Mouse (Mus musculus) kidney, adult 11 months (tissue): Measurements from ENCODE around the gene Olfr65.

Experiments
- DNase-seq: peaks from one replicate; pipeline ENCODE4 v3.0.0; 2022

Olfr65 gene

GRCm38 (mm10) chr7:103903187-103903586, at the start of gene Olfr65:
Olfr65 (plus strand) TSS chr7:103903487.
- DNase-seq: no peak

GRCm38 (mm10) chr7:103854669-103855068, 48.6 kb upstream of the Olfr65 start:
- no peak for DNase-seq

- DNase-seq: no peak
These were observed 44.2 kb upstream of the Olfr65 start for GRCm38 (mm10) chr7:103859076-103859475.

GRCm38 (mm10) chr7:103860855-103861254, 42.4 kb upstream of the Olfr65 start:
- no peak for DNase-seq

- no peak for DNase-seq
These were observed 41.8 kb upstream of the Olfr65 start for GRCm38 (mm10) chr7:103861531-103861930.

- DNase-seq: no peak
These were observed 37.6 kb upstream of the Olfr65 start for GRCm38 (mm10) chr7:103865716-103866115.

GRCm38 (mm10) chr7:103870667-103871066, 32.6 kb upstream of the Olfr65 start:
- no peak for DNase-seq

- DNase-seq: no peak
These were observed 30.2 kb upstream of the Olfr65 start for GRCm38 (mm10) chr7:103873064-103873463.

GRCm38 (mm10) chr7:103874451-103874850, 28.8 kb upstream of the Olfr65 start:
- DNase-seq: no peak

GRCm38 (mm10) chr7:103877093-103877492, 26.2 kb upstream of the Olfr65 start:
- DNase-seq: no peak

- no peak for DNase-seq
These were observed 17.1 kb upstream of the Olfr65 start, which contains the start of gene Olfr66 for GRCm38 (mm10) chr7:103886152-103886551. Olfr66 (minus strand) TSS chr7:103886252.

- no peak for DNase-seq
These were observed 8.9 kb upstream of the Olfr65 start, which contains the start of gene Olfr64 for GRCm38 (mm10) chr7:103894385-103894784. Olfr64 (minus strand) TSS chr7:103894485.

- no peak for DNase-seq
These were observed 6.8 kb downstream of the Olfr65 start for GRCm38 (mm10) chr7:103910047-103910446.

- no peak for DNase-seq
These were observed 9.8 kb downstream of the Olfr65 start for GRCm38 (mm10) chr7:103912969-103913511.

GRCm38 (mm10) chr7:103915338-103915737, 12.1 kb downstream of the Olfr65 start:
- no peak for DNase-seq

- no peak for DNase-seq
These were observed 25.2 kb downstream of the Olfr65 start, which contains the start of gene Olfr631 for GRCm38 (mm10) chr7:103928525-103928924. Olfr631 (plus strand) TSS chr7:103928825.

GRCm38 (mm10) chr7:103934264-103934663, 31.0 kb downstream of the Olfr65 start, which contains the start of gene Olfr632:
Olfr632 (plus strand) TSS chr7:103934347.
- DNase-seq: no peak

GRCm38 (mm10) chr7:103942730-103943129, 39.4 kb downstream of the Olfr65 start:
- no peak for DNase-seq

- no peak for DNase-seq
These were observed 40.9 kb downstream of the Olfr65 start, which contains the start of gene Olfr633 for GRCm38 (mm10) chr7:103944137-103944536. Olfr633 (plus strand) TSS chr7:103944437.
